Mouse (Mus musculus) thymus, postnatal 25 days (tissue): ENCODE results near the gene Zc3h12a.
A peak's percentile ranks its signal among the peaks of the same experiment; 100 is the strongest.

ENCODE experiments used
- DNase-seq: peaks from one replicate; pipeline ENCODE4 v3.0.0; 2022

Gene Zc3h12a

GRCm38 (mm10) chr4:125144627-125145026 is 17.0 kb upstream of the Zc3h12a start:
- DNase-seq, result no peak

GRCm38 (mm10) chr4:125144211-125144610 is 16.6 kb upstream of the Zc3h12a start:
- no peak for DNase-seq

GRCm38 (mm10) chr4:125138321-125138720 is 10.7 kb upstream of the Zc3h12a start:
- DNase-seq, result no peak

GRCm38 (mm10) chr4:125136303-125136888 is 8.8 kb upstream of the Zc3h12a start:
- no peak for DNase-seq

- no peak for DNase-seq
Measured at GRCm38 (mm10) chr4:125135076-125135855, 7.6 kb upstream of the Zc3h12a start.

GRCm38 (mm10) chr4:125134631-125135030 is 7.0 kb upstream of the Zc3h12a start:
- DNase-seq, result no peak

- DNase-seq, result no peak
Measured at GRCm38 (mm10) chr4:125134192-125134591, 6.6 kb upstream of the Zc3h12a start.

- DNase-seq, result peak; percentile 75
Measured at GRCm38 (mm10) chr4:125132394-125132793, 4.8 kb upstream of the Zc3h12a start.

GRCm38 (mm10) chr4:125131493-125131892 is 3.9 kb upstream of the Zc3h12a start:
- no peak for DNase-seq

GRCm38 (mm10) chr4:125126761-125127160 is 879 bp downstream of the Zc3h12a start:
- DNase-seq, result no peak

- no peak for DNase-seq
Measured at GRCm38 (mm10) chr4:125126186-125126585, 1.5 kb downstream of the Zc3h12a start.

GRCm38 (mm10) chr4:125125361-125125921 is 2.2 kb downstream of the Zc3h12a start:
- DNase-seq, result peak; percentile 6

- DNase-seq, result peak; percentile 70
Measured at GRCm38 (mm10) chr4:125124424-125125209, 3.0 kb downstream of the Zc3h12a start.

GRCm38 (mm10) chr4:125123279-125123671 is 4.4 kb downstream of the Zc3h12a start:
- DNase-seq, result peak; percentile 19

GRCm38 (mm10) chr4:125122431-125123278 is 5.0 kb downstream of the Zc3h12a start:
- DNase-seq, result peak; percentile 52

GRCm38 (mm10) chr4:125119721-125120120 is 7.9 kb downstream of the Zc3h12a start:
- DNase-seq, result no peak

- peak; percentile 41 for DNase-seq
Measured at GRCm38 (mm10) chr4:125119070-125119469, 8.6 kb downstream of the Zc3h12a start.

- DNase-seq, result peak; percentile 66
Measured at GRCm38 (mm10) chr4:125117902-125118320, 9.7 kb downstream of the Zc3h12a start.

GRCm38 (mm10) chr4:125116929-125117328 is 10.7 kb downstream of the Zc3h12a start:
- no peak for DNase-seq

- DNase-seq, result peak; percentile 31
Measured at GRCm38 (mm10) chr4:125116090-125116861, 11.4 kb downstream of the Zc3h12a start.

GRCm38 (mm10) chr4:125115710-125116089 is 11.9 kb downstream of the Zc3h12a start:
- peak; percentile 6 for DNase-seq
